Mouse (Mus musculus) limb, embryonic 11.5 days (tissue): ENCODE results near the gene Abi3bp. TPM values are rescaled to one million over a fixed set of nuclear protein-coding genes. Genes with fewer than 3 reads are reported as not detected.

ENCODE experiments used
- ATAC-seq: fragments of 200-750 bp; cut with Nextera tagmentation; 2 replicates; pipeline ENCODE4 v1.8.0; 2017; ENCODE audit warnings: low read depth; ENCODE audit not compliant: insufficient number of reproducible peaks, low FRiP score, low TSS enrichment
- DNase-seq: peaks from one replicate; pipeline ENCODE4 v3.0.0-alpha.2; 2015; ENCODE audit warnings: low spot score
- H3K27ac ChIP-seq: fragments of 300-500 bp; sonication (generic); replicated peaks from 2 replicates; pipeline ENCODE4 v1.5.1; 2014; ENCODE audit warnings: low read depth, mild to moderate bottlenecking, low read length
- H3K27me3 ChIP-seq: fragments of 300-500 bp; sonication (generic); 2 replicates; pipeline ENCODE4 v1.6.1; 2014; ENCODE audit warnings: mild to moderate bottlenecking, low read length, mixed read lengths; ENCODE audit not compliant: control insufficient read depth, insufficient read depth
- H3K36me3 ChIP-seq: fragments of 300-500 bp; sonication (generic); 2 replicates; pipeline ENCODE4 v1.6.1; 2014; ENCODE audit warnings: mild to moderate bottlenecking, low read length, moderate library complexity, mixed read lengths; ENCODE audit not compliant: control insufficient read depth, insufficient read depth
- H3K4me1 ChIP-seq: fragments of 300-500 bp; sonication (generic); 2 replicates; pipeline ENCODE4 v1.6.1; 2014; ENCODE audit warnings: low read length, mixed read lengths; ENCODE audit not compliant: control insufficient read depth, insufficient read depth
- H3K4me2 ChIP-seq: fragments of 300-500 bp; sonication (generic); 2 replicates; pipeline ENCODE4 v1.6.1; 2014; ENCODE audit warnings: low read depth, mild to moderate bottlenecking, moderate library complexity; ENCODE audit not compliant: severe bottlenecking
- H3K4me3 ChIP-seq: fragments of 300-500 bp; sonication (generic); 2 replicates; pipeline ENCODE4 v1.5.1; 2014; ENCODE audit warnings: low read depth, low read length
- H3K9ac ChIP-seq: fragments of 300-500 bp; sonication (generic); 2 replicates; pipeline ENCODE4 v1.6.1; 2014; ENCODE audit warnings: mild to moderate bottlenecking, low read length
- H3K9me3 ChIP-seq: fragments of 300-500 bp; sonication (generic); 2 replicates; pipeline ENCODE4 v1.6.1; 2016; ENCODE audit warnings: low read length; ENCODE audit not compliant: control insufficient read depth
- WGBS: fragments of 180-500 bp; shearing (Covaris S2); extraction: QIAGEN DNeasy Blood & Tissue Kit; methylation state at CpG from one replicate; pipeline ENCODE4 v1.1.7; 2014; 5-methylcytosine and 5-hydroxymethylcytosine counted together
- polyA plus RNA-seq: library from polyadenylated mRNA; unstranded; fragments of >200 nt; fragmentation: Nextera tagmentation; extraction: Ambion mirVana; gene quantifications from 2 replicates; pipeline ENCODE4 v1.2.1, GENCODE M21; 2014

Abi3bp gene
- polyA plus RNA-seq, 1 experiment from 2014 or later: 0.71 TPM

GRCm38 (mm10) chr16:56611096-56611867, 133.6 kb downstream of the Abi3bp start:
- H3K27me3 ChIP-seq: no peaks in the 10 kb centered on the region
- ATAC-seq (no peak), DNase-seq (no peak)
- H3K9ac ChIP-seq: no peak overlapping the region
- no peak overlapping the region for H3K27ac ChIP-seq
- no peaks in the 10 kb centered on the region for H3K9me3 ChIP-seq
- H3K4me2 ChIP-seq: no peak overlapping the region
- WGBS: 81% methylated on average over 10 of the region's 10 CpGs
- no peaks in the 10 kb centered on the region for H3K36me3 ChIP-seq
- H3K4me1 ChIP-seq: no peaks in the 10 kb centered on the region
- H3K4me3 ChIP-seq: no peak overlapping the region

- no peak overlapping the region for H3K9ac ChIP-seq
- H3K4me1 ChIP-seq: no peaks in the 10 kb centered on the region
- WGBS: 95% methylated on average over 3 of the region's 3 CpGs
- no peaks in the 10 kb centered on the region for H3K36me3 ChIP-seq
- no peak overlapping the region for H3K4me3 ChIP-seq
- no peaks in the 10 kb centered on the region for H3K27me3 ChIP-seq
- DNase-seq: no peak
- ATAC-seq: no peak
- no peak overlapping the region for H3K4me2 ChIP-seq
- no peak overlapping the region for H3K27ac ChIP-seq
- no peaks in the 10 kb centered on the region for H3K9me3 ChIP-seq
These were observed 160.9 kb downstream of the Abi3bp start for GRCm38 (mm10) chr16:56638544-56638943.

GRCm38 (mm10) chr16:56645251-56645650, 167.6 kb downstream of the Abi3bp start:
- Histone ChIP-seq H3K9ac (no peak overlapping the region), H3K36me3 (no peaks in the 10 kb centered on the region), H3K4me2 (no peak overlapping the region), H3K9me3 (no peaks in the 10 kb centered on the region), H3K4me1 (no peaks in the 10 kb centered on the region), H3K27ac (no peak overlapping the region), H3K27me3 (no peaks in the 10 kb centered on the region), H3K4me3 (no peak overlapping the region)
- 47% methylated on average over 2 of the region's 2 CpGs for WGBS
- DNase-seq: no peak
- no peak for ATAC-seq

- Histone ChIP-seq H3K27me3 (no peaks in the 10 kb centered on the region), H3K9ac (no peak overlapping the region), H3K9me3 (no peaks in the 10 kb centered on the region), H3K36me3 (no peaks in the 10 kb centered on the region), H3K27ac (no peak overlapping the region), H3K4me1 (no peaks in the 10 kb centered on the region), H3K4me3 (no peak overlapping the region), H3K4me2 (no peak overlapping the region)
- 70% methylated on average over 7 of the region's 7 CpGs for WGBS
- DNase-seq: no peak
- ATAC-seq: no peak
These were observed 168.9 kb downstream of the Abi3bp start for GRCm38 (mm10) chr16:56646382-56647172.

- Histone ChIP-seq H3K4me3 (no peak overlapping the region), H3K4me1 (no peaks in the 10 kb centered on the region), H3K27ac (no peak overlapping the region), H3K36me3 (no peaks in the 10 kb centered on the region), H3K27me3 (no peaks in the 10 kb centered on the region), H3K9ac (no peak overlapping the region), H3K9me3 (no peaks in the 10 kb centered on the region), H3K4me2 (no peak overlapping the region)
- WGBS: 87% methylated on average over 12 of the region's 12 CpGs
- DNase-seq: no peak
- no peak for ATAC-seq
These were observed 177.7 kb downstream of the Abi3bp start for GRCm38 (mm10) chr16:56655193-56655910.

GRCm38 (mm10) chr16:56658866-56659265, 181.2 kb downstream of the Abi3bp start:
- ATAC-seq (no peak), DNase-seq (no peak)
- H3K9me3 ChIP-seq: no peaks in the 10 kb centered on the region
- H3K4me3 ChIP-seq: no peak overlapping the region
- H3K4me1 ChIP-seq: no peaks in the 10 kb centered on the region
- H3K36me3 ChIP-seq: no peaks in the 10 kb centered on the region
- no peaks in the 10 kb centered on the region for H3K27me3 ChIP-seq
- H3K4me2 ChIP-seq: no peak overlapping the region
- no peak overlapping the region for H3K9ac ChIP-seq
- H3K27ac ChIP-seq: no peak overlapping the region

GRCm38 (mm10) chr16:56669520-56669919, 191.8 kb downstream of the Abi3bp start:
- H3K4me1 ChIP-seq: no peaks in the 10 kb centered on the region
- H3K9ac ChIP-seq: no peak overlapping the region
- no peak for ATAC-seq
- H3K4me3 ChIP-seq: no peak overlapping the region
- no peak overlapping the region for H3K27ac ChIP-seq
- 60% methylated on average over 5 of the region's 5 CpGs for WGBS
- DNase-seq: no peak
- no peaks in the 10 kb centered on the region for H3K36me3 ChIP-seq
- H3K4me2 ChIP-seq: no peak overlapping the region
- no peaks in the 10 kb centered on the region for H3K27me3 ChIP-seq
- no peaks in the 10 kb centered on the region for H3K9me3 ChIP-seq

GRCm38 (mm10) chr16:56670941-56671340, 193.3 kb downstream of the Abi3bp start:
- no peaks in the 10 kb centered on the region for H3K27me3 ChIP-seq
- H3K36me3 ChIP-seq: no peaks in the 10 kb centered on the region
- H3K9ac ChIP-seq: no peak overlapping the region
- H3K4me3 ChIP-seq: no peak overlapping the region
- ATAC-seq (no peak), DNase-seq (no peak)
- H3K27ac ChIP-seq: no peak overlapping the region
- H3K4me1 ChIP-seq: no peaks in the 10 kb centered on the region
- WGBS: 88% methylated on average over 8 of the region's 8 CpGs
- H3K4me2 ChIP-seq: no peak overlapping the region
- H3K9me3 ChIP-seq: no peaks in the 10 kb centered on the region
